Mouse (Mus musculus): ENCODE results near the gene Hoxa4. TPM values are rescaled to one million over a fixed set of nuclear protein-coding genes. Genes with fewer than 3 reads are reported as not detected.

Gene Hoxa4
- polyA plus RNA-seq, 1 experiment from 2014 or later, result 0.92 TPM

DNA sequence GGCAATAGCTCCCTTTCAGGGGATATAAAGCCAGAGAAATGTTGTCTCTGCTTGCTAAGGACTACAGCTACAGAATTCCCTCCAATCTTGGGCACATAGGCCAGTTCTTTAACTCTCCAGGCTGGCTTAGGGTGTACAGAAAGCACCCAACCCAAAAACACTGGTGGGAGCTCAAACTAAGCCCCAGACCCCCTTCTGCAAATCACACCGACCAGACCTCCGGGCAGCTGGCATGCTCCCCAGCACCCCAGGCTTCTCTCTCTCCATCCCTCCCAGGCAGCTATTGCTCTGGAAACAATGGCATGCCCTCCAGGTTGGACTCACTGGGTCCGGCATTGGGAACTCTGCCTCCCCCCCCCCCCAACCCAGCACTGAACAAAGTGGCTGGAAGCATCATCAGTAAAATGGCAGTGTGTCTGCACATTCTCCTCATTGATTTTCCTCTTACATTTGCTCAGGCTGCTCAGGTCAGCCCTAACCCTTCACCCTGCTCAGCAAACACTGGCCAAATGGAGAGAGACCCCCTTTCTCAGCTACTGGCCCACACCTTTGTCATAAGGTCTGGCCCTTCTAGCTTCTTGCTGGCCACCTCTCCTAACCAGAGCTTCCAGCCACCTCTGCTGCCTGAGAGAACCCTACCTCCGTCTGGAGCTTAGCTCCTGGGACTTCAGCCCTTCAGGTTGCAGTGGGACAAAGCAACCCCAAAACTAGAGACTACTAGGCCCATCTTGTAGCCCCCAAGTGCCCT, 12.5 kb downstream of the Hoxa4 start:
- Histone ChIP-seq H3K9me3 (replicated peaks) (no peaks in the 10 kb centered on the region), H3K4me1 (0 out of 2 replicates have a peak, but pooled peaks cover 10% of the 10 kb centered on the region), H3K27me3 (replicated peaks) (peaks cover 98% of the 10 kb centered on the region), H3K9ac (peak overlapping the region; percentile 27; the same call in 1 of the 2 replicates), H3K36me3 (no peaks in the 10 kb centered on the region), H3K4me2 (peak overlapping the region; percentile 43), H3K27ac (peak overlapping the region; percentile 28; the same call in 1 of the 2 replicates), H3K4me3 (peak overlapping the region; percentile 26)
- WGBS (ENCODE audit: insufficient replicate concordance), result 8% methylated on average over 4 of the region's 4 CpGs
- no peak for ATAC-seq

GRCm38 (mm10) chr6:52177806-52178205, 13.7 kb downstream of the Hoxa4 start:
- no peak overlapping the region for H3K27ac ChIP-seq
- 2% methylated on average over 9 of the region's 9 CpGs for WGBS (ENCODE audit: insufficient replicate concordance)

DNA sequence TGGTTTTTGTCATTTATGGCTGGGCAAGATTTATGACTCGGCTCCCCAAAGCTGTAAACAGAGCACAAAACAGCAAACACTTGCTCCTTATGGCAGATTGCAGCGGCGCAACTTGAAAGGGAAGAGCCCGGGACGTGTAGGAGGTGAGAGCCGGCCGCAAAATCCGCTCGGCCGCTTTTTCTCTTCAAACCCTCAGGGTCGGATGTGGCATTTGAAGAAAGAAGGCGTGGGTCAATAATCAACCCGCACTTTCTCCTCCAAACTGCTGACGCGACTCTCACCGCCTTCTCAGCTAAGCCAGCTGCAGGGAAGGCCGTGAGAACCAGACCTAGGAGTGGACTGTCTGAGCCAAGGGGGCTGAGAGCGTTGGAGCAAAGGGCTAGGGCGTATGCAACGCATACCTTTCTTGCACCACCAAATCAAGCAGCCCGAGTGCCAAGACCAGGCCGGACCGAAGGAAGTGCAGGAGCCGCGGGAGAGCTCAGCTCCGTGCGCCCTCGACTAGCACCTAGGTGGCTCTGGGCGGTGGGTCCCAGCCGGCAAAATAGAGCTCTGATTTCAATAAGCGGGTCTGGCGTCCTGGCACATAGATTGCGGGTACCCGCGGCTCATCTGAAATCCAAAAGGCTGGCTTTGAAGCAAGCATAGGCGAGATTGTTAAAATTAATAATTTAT, 14.4 kb downstream of the Hoxa4 start, which contains the start of gene 5730596B20Rik:
TSS of gene 5730596B20Rik (plus strand) at position 438 of the 675 bp plus-strand sequence.
- no peak for ATAC-seq
- 2% methylated on average over 36 of the region's 36 CpGs for WGBS (ENCODE audit: insufficient replicate concordance)
- Histone ChIP-seq H3K4me3 (peak within 1 kb of the TSS; percentile 50), H3K36me3 (no peaks in the 10 kb centered on the region), H3K4me2 (peak within 1 kb of the TSS; percentile 49), H3K27me3 (replicated peaks) (peaks cover 98% of the 10 kb centered on the region), H3K9me3 (replicated peaks) (no peaks in the 10 kb centered on the region), H3K9ac (peak within 1 kb of the TSS; percentile 61), H3K27ac (peak within 1 kb of the TSS; percentile 77; the same call in 1 of the 2 replicates), H3K4me1 (peaks cover 7% of the 10 kb centered on the region; the same call in 1 of the 2 replicates)

More at GRCm38 (mm10) chr6:52177806-52178205, 13.7 kb downstream of the Hoxa4 start:
- Histone ChIP-seq H3K27me3 (replicated peaks) (peaks cover 98% of the 10 kb centered on the region), H3K4me3 (peak overlapping the region; percentile 50; the same call in 1 of the 2 replicates), H3K9ac (0 out of 2 replicates have a peak overlapping the region, but pooled peaks have one; percentile 13), H3K36me3 (no peaks in the 10 kb centered on the region), H3K4me1 (peaks cover 1% of the 10 kb centered on the region; the same call in 1 of the 2 replicates), H3K9me3 (replicated peaks) (no peaks in the 10 kb centered on the region), H3K4me2 (peak overlapping the region; percentile 49)
- ATAC-seq, result no peak

DNA sequence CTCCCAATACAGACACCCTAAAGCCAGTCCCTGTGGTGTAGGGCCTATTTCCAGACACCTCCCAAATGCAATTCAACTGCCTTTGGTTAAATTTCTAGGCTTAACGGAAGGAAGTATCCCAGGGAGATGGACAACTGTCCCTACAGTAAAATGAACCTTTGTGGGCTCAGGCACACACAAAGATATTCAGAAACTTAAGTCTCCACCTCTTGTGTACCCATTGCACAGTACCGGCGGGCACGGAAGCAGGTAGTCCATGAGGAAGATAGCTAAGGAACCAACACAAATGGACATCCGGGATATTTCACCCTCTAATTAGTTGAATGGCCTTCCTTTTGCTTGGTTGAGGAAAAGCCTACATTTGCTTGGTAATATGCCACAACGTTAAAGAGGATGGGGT, 15.2 kb downstream of the Hoxa4 start:
- Histone ChIP-seq H3K4me2 (peak overlapping the region; percentile 49), H3K36me3 (no peaks in the 10 kb centered on the region), H3K4me3 (peak overlapping the region; percentile 50), H3K9me3 (replicated peaks) (no peaks in the 10 kb centered on the region), H3K27me3 (replicated peaks) (peaks cover 98% of the 10 kb centered on the region), H3K9ac (peak overlapping the region; percentile 39; the same call in 1 of the 2 replicates), H3K4me1 (peaks cover 12% of the 10 kb centered on the region; the same call in 1 of the 2 replicates), H3K27ac (peak overlapping the region; percentile 77; the same call in 1 of the 2 replicates)
- WGBS (ENCODE audit: insufficient replicate concordance), result 4% methylated on average over 6 of the region's 6 CpGs
- ATAC-seq, result no peak

DNA sequence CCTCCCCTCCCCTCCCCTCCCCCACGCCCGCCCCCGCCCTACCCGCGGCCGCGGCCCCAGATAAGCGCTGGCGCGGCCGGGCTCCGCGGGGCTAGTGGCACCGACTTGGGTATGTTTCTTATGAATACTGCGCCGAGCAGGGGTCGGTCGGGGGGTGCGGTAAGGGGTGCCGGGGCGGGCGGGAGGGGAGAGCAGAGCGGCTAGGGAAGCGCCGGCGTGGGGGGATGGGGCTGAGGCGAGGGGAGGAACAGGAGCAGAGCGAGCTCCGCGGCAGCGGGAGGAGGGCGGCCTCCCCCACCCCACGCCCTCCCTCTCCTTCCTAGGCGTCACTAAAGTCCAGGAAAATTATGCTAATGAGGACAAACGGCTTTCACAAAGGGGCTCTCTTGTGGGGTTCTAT, 15.7 kb downstream of the Hoxa4 start:
- peak overlapping the region; percentile 77 for H3K27ac ChIP-seq
- peak overlapping the region; percentile 53 for H3K9ac ChIP-seq
- WGBS (ENCODE audit: insufficient replicate concordance), result 1% methylated on average over 11 of the region's 35 CpGs

GRCm38 (mm10) chr6:52174968-52175751, 16.4 kb downstream of the Hoxa4 start:
- no peaks in the 10 kb centered on the region for H3K9me3 ChIP-seq (replicated peaks)
- H3K4me2 ChIP-seq, result peak overlapping the region; percentile 49
- peak overlapping the region; percentile 53 for H3K9ac ChIP-seq
- WGBS (ENCODE audit: insufficient replicate concordance), result 3% methylated on average over 41 of the region's 41 CpGs
- H3K4me1 ChIP-seq, result peaks cover 12% of the 10 kb centered on the region; the same call in 1 of the 2 replicates
- peak overlapping the region; percentile 77 for H3K27ac ChIP-seq
- peak overlapping the region; percentile 50 for H3K4me3 ChIP-seq
- H3K36me3 ChIP-seq, result no peaks in the 10 kb centered on the region
- no peak for ATAC-seq
- peaks cover 98% of the 10 kb centered on the region for H3K27me3 ChIP-seq (replicated peaks)

More for the DNA sequence above, 15.7 kb downstream of the Hoxa4 start:
- H3K4me1 ChIP-seq, result peaks cover 12% of the 10 kb centered on the region; the same call in 1 of the 2 replicates
- H3K36me3 ChIP-seq, result no peaks in the 10 kb centered on the region
- H3K4me2 ChIP-seq, result peak overlapping the region; percentile 49
- H3K9me3 ChIP-seq (replicated peaks), result no peaks in the 10 kb centered on the region
- H3K27me3 ChIP-seq (replicated peaks), result peaks cover 98% of the 10 kb centered on the region
- peak overlapping the region; percentile 50 for H3K4me3 ChIP-seq
- ATAC-seq, result no peak

- H3K4me3 ChIP-seq, result no peak overlapping the region
- WGBS (ENCODE audit: insufficient replicate concordance), result 3% methylated on average over 4 of the region's 4 CpGs
- H3K9me3 ChIP-seq (replicated peaks), result no peaks in the 10 kb centered on the region
- H3K27ac ChIP-seq, result no peak overlapping the region
- ATAC-seq, result no peak
- peak overlapping the region; percentile 52; the same call in 1 of the 2 replicates for H3K4me2 ChIP-seq
- H3K4me1 ChIP-seq, result peaks cover 12% of the 10 kb centered on the region; the same call in 1 of the 2 replicates
- peaks cover 98% of the 10 kb centered on the region for H3K27me3 ChIP-seq (replicated peaks)
- H3K9ac ChIP-seq, result no peak overlapping the region
- no peaks in the 10 kb centered on the region for H3K36me3 ChIP-seq
Observed at GRCm38 (mm10) chr6:52173648-52174047, 17.9 kb downstream of the Hoxa4 start.

GRCm38 (mm10) chr6:52172501-52172900, 19.1 kb downstream of the Hoxa4 start:
- peak overlapping the region; percentile 52 for H3K4me2 ChIP-seq
- peaks cover 98% of the 10 kb centered on the region for H3K27me3 ChIP-seq (replicated peaks)
- no peaks in the 10 kb centered on the region for H3K36me3 ChIP-seq
- H3K27ac ChIP-seq, result peak overlapping the region; percentile 66; the same call in 1 of the 2 replicates
- no peaks in the 10 kb centered on the region for H3K9me3 ChIP-seq (replicated peaks)
- 0 out of 2 replicates have a peak, but pooled peaks have one; percentile 32 for ATAC-seq
- 0 out of 2 replicates have a peak overlapping the region, but pooled peaks have one; percentile 14 for H3K9ac ChIP-seq
- peak overlapping the region; percentile 23 for H3K4me3 ChIP-seq
- WGBS (ENCODE audit: insufficient replicate concordance), result 2% methylated on average over 35 of the region's 35 CpGs
- H3K4me1 ChIP-seq, result peaks cover 12% of the 10 kb centered on the region; the same call in 1 of the 2 replicates

DNA sequence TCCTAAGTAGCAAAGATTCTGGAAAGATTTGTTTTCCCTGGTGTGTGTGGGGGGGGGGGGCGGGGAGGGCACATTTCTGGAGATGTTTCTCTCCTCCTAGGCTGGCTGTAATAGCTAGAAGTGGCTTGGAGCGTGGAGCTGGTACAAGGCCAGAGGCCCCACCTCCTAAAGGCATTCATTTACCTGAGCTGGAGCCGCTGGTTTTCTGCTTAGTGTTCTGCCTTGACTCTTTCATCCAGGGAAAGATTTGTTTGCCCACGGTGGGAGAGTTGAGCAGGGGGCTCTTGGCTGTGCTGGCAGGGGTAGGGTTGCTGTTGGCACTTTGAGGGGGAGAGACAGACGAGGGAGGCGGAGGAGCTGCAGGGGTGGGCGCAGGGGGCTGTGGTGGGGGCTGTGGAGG, 19.6 kb downstream of the Hoxa4 start:
- H3K27me3 ChIP-seq (replicated peaks), result peaks cover 98% of the 10 kb centered on the region
- no peak overlapping the region for H3K4me3 ChIP-seq
- peak overlapping the region; percentile 58; the same call in 1 of the 2 replicates for H3K27ac ChIP-seq
- H3K4me2 ChIP-seq, result peak overlapping the region; percentile 52
- 0 out of 2 replicates have a peak overlapping the region, but pooled peaks have one; percentile 14 for H3K9ac ChIP-seq
- no peaks in the 10 kb centered on the region for H3K9me3 ChIP-seq (replicated peaks)
- 11% methylated on average over 7 of the region's 7 CpGs for WGBS (ENCODE audit: insufficient replicate concordance)
- peaks cover 12% of the 10 kb centered on the region; the same call in 1 of the 2 replicates for H3K4me1 ChIP-seq
- ATAC-seq, result no peak
- no peaks in the 10 kb centered on the region for H3K36me3 ChIP-seq

DNA sequence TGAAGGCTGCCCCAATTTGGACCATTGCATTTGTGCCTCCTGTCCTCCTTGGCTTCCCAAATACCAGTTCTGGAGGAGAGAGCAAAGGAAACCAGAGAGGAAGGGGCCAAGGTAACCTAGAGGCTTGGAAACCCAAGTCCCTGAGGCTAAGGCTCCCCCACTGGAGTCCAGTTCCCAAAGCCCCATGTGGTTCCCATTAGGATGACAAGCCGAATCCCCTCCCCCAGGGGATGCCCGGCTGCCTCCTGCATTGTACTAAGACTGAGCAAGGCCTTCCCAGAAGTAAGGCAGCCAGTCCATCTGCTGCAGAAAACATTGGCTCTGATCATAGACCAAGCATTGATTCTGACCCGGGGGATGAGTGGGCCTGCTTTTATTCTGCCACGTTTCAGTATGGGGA, 20.2 kb downstream of the Hoxa4 start:
- Histone ChIP-seq H3K27ac (peak overlapping the region; percentile 58), H3K4me2 (no peak overlapping the region), H3K36me3 (no peaks in the 10 kb centered on the region), H3K4me1 (peaks cover 12% of the 10 kb centered on the region; the same call in 1 of the 2 replicates), H3K9ac (no peak overlapping the region), H3K27me3 (replicated peaks) (peaks cover 98% of the 10 kb centered on the region), H3K9me3 (replicated peaks) (no peaks in the 10 kb centered on the region), H3K4me3 (no peak overlapping the region)
- ATAC-seq, result no peak
- 11% methylated on average over 4 of the region's 4 CpGs for WGBS (ENCODE audit: insufficient replicate concordance)

DNA sequence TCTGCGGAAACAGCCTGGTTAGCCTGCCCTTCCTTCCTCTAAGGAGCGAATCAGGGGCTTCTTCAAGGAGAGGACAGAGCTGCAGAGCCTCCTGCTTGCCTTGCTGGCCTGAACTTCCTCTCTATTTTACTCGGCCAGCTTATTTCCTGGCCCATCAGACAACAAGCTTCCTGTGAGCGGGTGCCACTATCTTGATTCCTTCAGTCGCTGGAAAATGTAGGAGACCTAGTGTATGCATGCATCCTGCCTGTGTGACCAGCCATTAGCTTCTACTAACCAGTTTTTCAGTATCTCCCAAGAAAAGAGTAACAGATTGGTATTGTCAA, 20.7 kb downstream of the Hoxa4 start:
- peak overlapping the region; percentile 15; the same call in 1 of the 2 replicates for H3K4me2 ChIP-seq
- H3K27me3 ChIP-seq (replicated peaks), result peaks cover 98% of the 10 kb centered on the region
- H3K4me1 ChIP-seq, result peaks cover 12% of the 10 kb centered on the region; the same call in 1 of the 2 replicates
- H3K27ac ChIP-seq, result peak overlapping the region; percentile 58; the same call in 1 of the 2 replicates
- 2% methylated on average over 5 of the region's 5 CpGs for WGBS (ENCODE audit: insufficient replicate concordance)
- no peaks in the 10 kb centered on the region for H3K36me3 ChIP-seq
- H3K9me3 ChIP-seq (replicated peaks), result no peaks in the 10 kb centered on the region
- no peak overlapping the region for H3K4me3 ChIP-seq
- ATAC-seq, result 0 out of 2 replicates have a peak, but pooled peaks have one; percentile 13
- no peak overlapping the region for H3K9ac ChIP-seq

Data from liver, embryonic 12.5 days (tissue).